Mouse (Mus musculus) heart, embryonic 13.5 days (tissue): ENCODE measurements around the gene Faf1. TPM values are rescaled to one million over a fixed set of nuclear protein-coding genes. Genes with fewer than 3 reads are reported as not detected.
A peak's percentile ranks its signal among the peaks of the same experiment; 100 is the strongest.
"Not testable (repeated sequence)": the region's sequence is repeated elsewhere in the genome, so short reads cannot be mapped to it uniquely, and the experiment has no call there.

Source experiments
- ATAC-seq: fragments of 200-750 bp; cut with Nextera tagmentation; 2 replicates; pipeline ENCODE4 v1.8.0; 2017; ENCODE audit warnings: moderate TSS enrichment; ENCODE audit not compliant: insufficient number of reproducible peaks, low FRiP score, low TSS enrichment; ENCODE audit errors: extremely low read depth
- H3K27ac ChIP-seq: fragments of 300-500 bp; sonication (generic); replicated peaks from 2 replicates; pipeline ENCODE4 v1.5.1; 2015; ENCODE audit warnings: moderate library complexity, mild to moderate bottlenecking, inconsistent platforms
- H3K27me3 ChIP-seq: fragments of 300-500 bp; sonication (generic); replicated peaks from 2 replicates; pipeline ENCODE4 v1.6.1; 2015; ENCODE audit warnings: mild to moderate bottlenecking, inconsistent platforms
- H3K36me3 ChIP-seq: fragments of 300-500 bp; sonication (generic); 2 replicates; pipeline ENCODE4 v1.6.1; 2015; ENCODE audit warnings: mild to moderate bottlenecking, inconsistent platforms
- H3K4me1 ChIP-seq: fragments of 300-500 bp; sonication (generic); 2 replicates; pipeline ENCODE4 v1.6.1; 2015; ENCODE audit warnings: inconsistent platforms
- H3K4me2 ChIP-seq: fragments of 300-500 bp; sonication (generic); 2 replicates; pipeline ENCODE4 v1.6.1; 2015; ENCODE audit warnings: inconsistent platforms, mild to moderate bottlenecking, moderate library complexity
- H3K4me3 ChIP-seq: fragments of 300-500 bp; sonication (generic); 2 replicates; pipeline ENCODE4 v1.5.1; 2015; ENCODE audit warnings: moderate library complexity, mild to moderate bottlenecking, inconsistent platforms
- H3K9ac ChIP-seq: fragments of 300-500 bp; sonication (generic); 2 replicates; pipeline ENCODE4 v1.6.1; 2015; ENCODE audit warnings: inconsistent platforms, mild to moderate bottlenecking, moderate library complexity
- H3K9me3 ChIP-seq: fragments of 300-500 bp; sonication (generic); 2 replicates; pipeline ENCODE4 v1.6.1; 2016; ENCODE audit warnings: inconsistent platforms
- WGBS: fragments of 180-500 bp; shearing (Covaris S2); methylation state at CpG from one replicate; pipeline ENCODE4 v1.1.7; 2015; ENCODE audit warnings: mixed read lengths; 5-methylcytosine and 5-hydroxymethylcytosine counted together
- polyA plus RNA-seq: library from polyadenylated mRNA; unstranded; fragments of >200 nt; fragmentation: Nextera tagmentation; extraction: Ambion mirVana; gene quantifications from 2 replicates; pipeline ENCODE4 v1.2.1, GENCODE M21; 2015

Gene Faf1
- polyA plus RNA-seq, 1 experiment from 2014 or later = 18.3 TPM

- Histone ChIP-seq H3K4me1 (peaks cover 21% of the 10 kb centered on the region), H3K9ac (peak overlapping the region; percentile 97), H3K4me2 (peak overlapping the region; percentile 98), H3K36me3 (0 out of 2 replicates have a peak, but pooled peaks cover 3% of the 10 kb centered on the region), H3K27me3 (peaks cover 22% of the 10 kb centered on the region), H3K27ac (peak overlapping the region; percentile 98), H3K4me3 (peak overlapping the region; percentile 89), H3K9me3 (no peaks in the 10 kb centered on the region)
- ATAC-seq = peak; percentile 29; the same call in 1 of the 2 replicates
- 0% methylated on average over 49 of the region's 49 CpGs for WGBS
These were observed 10.4 kb upstream of the Faf1 start for GRCm38 (mm10) chr4:109665982-109666460.

GRCm38 (mm10) chr4:109666461-109667269 lies 9.7 kb upstream of the Faf1 start, which contains the start of gene Cdkn2c:
Gene Cdkn2c (minus strand): TSS chr4:109667189.
- peak; percentile 93 for ATAC-seq
- Histone ChIP-seq H3K9me3 (no peaks in the 10 kb centered on the region), H3K9ac (peak within 1 kb of the TSS; percentile 97), H3K4me3 (peak within 1 kb of the TSS; percentile 89), H3K36me3 (no peaks in the 10 kb centered on the region), H3K27me3 (peaks cover 16% of the 10 kb centered on the region), H3K27ac (peak within 1 kb of the TSS; percentile 98), H3K4me1 (peaks cover 21% of the 10 kb centered on the region), H3K4me2 (peak within 1 kb of the TSS; percentile 98)
- under 1% methylated on average over 64 of the region's 64 CpGs for WGBS

- Histone ChIP-seq H3K27me3 (peaks cover 9% of the 10 kb centered on the region), H3K9ac (peak overlapping the region; percentile 97), H3K36me3 (no peaks in the 10 kb centered on the region), H3K4me2 (peak overlapping the region; percentile 98), H3K4me3 (peak overlapping the region; percentile 89), H3K9me3 (no peaks in the 10 kb centered on the region), H3K4me1 (peaks cover 21% of the 10 kb centered on the region), H3K27ac (peak overlapping the region; percentile 98)
- WGBS = 66% methylated on average over 2 of the region's 2 CpGs
- ATAC-seq = no peak
These were observed 8.9 kb upstream of the Faf1 start for GRCm38 (mm10) chr4:109667518-109667917.

- 76% methylated on average over 2 of the region's 2 CpGs for WGBS
- Histone ChIP-seq H3K9ac (no peak overlapping the region), H3K9me3 (no peaks in the 10 kb centered on the region), H3K27me3 (no peaks in the 10 kb centered on the region), H3K4me1 (peaks cover 7% of the 10 kb centered on the region), H3K27ac (no peak overlapping the region), H3K36me3 (no peaks in the 10 kb centered on the region), H3K4me3 (no peak overlapping the region), H3K4me2 (no peak overlapping the region)
- ATAC-seq = no peak
These were observed 6.2 kb upstream of the Faf1 start for GRCm38 (mm10) chr4:109670213-109670612.

- Histone ChIP-seq H3K4me3 (no peak overlapping the region), H3K27ac (no peak overlapping the region), H3K9me3 (no peaks in the 10 kb centered on the region), H3K9ac (no peak overlapping the region), H3K27me3 (no peaks in the 10 kb centered on the region), H3K4me1 (peaks cover 7% of the 10 kb centered on the region), H3K4me2 (no peak overlapping the region), H3K36me3 (no peaks in the 10 kb centered on the region)
- WGBS = 75% methylated on average over 1 of the region's 1 CpGs
- ATAC-seq = no peak
These were observed 4.4 kb upstream of the Faf1 start for GRCm38 (mm10) chr4:109671941-109672340.

GRCm38 (mm10) chr4:109674097-109674496 lies 2.3 kb upstream of the Faf1 start:
- Histone ChIP-seq H3K27ac (no peak overlapping the region), H3K4me2 (no peak overlapping the region), H3K9me3 (no peaks in the 10 kb centered on the region), H3K27me3 (no peaks in the 10 kb centered on the region), H3K4me3 (no peak overlapping the region), H3K9ac (no peak overlapping the region), H3K4me1 (peaks cover 11% of the 10 kb centered on the region), H3K36me3 (no peaks in the 10 kb centered on the region)
- ATAC-seq = no peak
- WGBS = 77% methylated on average over 2 of the region's 2 CpGs

GRCm38 (mm10) chr4:109677221-109677620 lies 833 bp downstream of the Faf1 start:
- peak overlapping the region; percentile 91 for H3K9ac ChIP-seq
- no peak for ATAC-seq
- no peaks in the 10 kb centered on the region for H3K36me3 ChIP-seq
- 2% methylated on average over 3 of the region's 3 CpGs for WGBS
- H3K4me3 ChIP-seq = peak overlapping the region; percentile 90
- H3K4me2 ChIP-seq = peak overlapping the region; percentile 85
- H3K27ac ChIP-seq = peak overlapping the region; percentile 95
- peaks cover 11% of the 10 kb centered on the region for H3K4me1 ChIP-seq
- H3K27me3 ChIP-seq = no peaks in the 10 kb centered on the region
- no peaks in the 10 kb centered on the region for H3K9me3 ChIP-seq

- Histone ChIP-seq H3K4me3 (no peak overlapping the region), H3K27ac (no peak overlapping the region), H3K9ac (no peak overlapping the region), H3K4me2 (no peak overlapping the region), H3K36me3 (peaks cover 7% of the 10 kb centered on the region; the same call in 1 of the 2 replicates), H3K4me1 (no peaks in the 10 kb centered on the region; the same call in 1 of the 2 replicates), H3K27me3 (no peaks in the 10 kb centered on the region), H3K9me3 (no peaks in the 10 kb centered on the region)
- WGBS = 71% methylated on average over 2 of the region's 2 CpGs
- no peak for ATAC-seq
These were observed 7.2 kb downstream of the Faf1 start for GRCm38 (mm10) chr4:109683561-109683960.

- no peak overlapping the region for H3K4me3 ChIP-seq
- H3K27ac ChIP-seq = no peak overlapping the region
- peaks cover 12% of the 10 kb centered on the region for H3K36me3 ChIP-seq
- ATAC-seq = no peak
- no peaks in the 10 kb centered on the region for H3K4me1 ChIP-seq
- H3K4me2 ChIP-seq = no peak overlapping the region
- H3K27me3 ChIP-seq = no peaks in the 10 kb centered on the region
- H3K9me3 ChIP-seq = peaks cover 10% of the 10 kb centered on the region
- H3K9ac ChIP-seq = no peak overlapping the region
These were observed 16.3 kb downstream of the Faf1 start for GRCm38 (mm10) chr4:109692674-109693073.

GRCm38 (mm10) chr4:109700727-109701126 lies 24.3 kb downstream of the Faf1 start:
- H3K27ac ChIP-seq, H3K9ac ChIP-seq, H3K4me3 ChIP-seq, H3K36me3 ChIP-seq, H3K27me3 ChIP-seq, H3K9me3 ChIP-seq, H3K4me2 ChIP-seq, H3K4me1 ChIP-seq, ATAC-seq: not testable (repeated sequence)
- 95% methylated on average over 3 of the region's 3 CpGs for WGBS

GRCm38 (mm10) chr4:109703568-109703967 lies 27.2 kb downstream of the Faf1 start:
- Histone ChIP-seq H3K27ac (no peak overlapping the region), H3K9ac (no peak overlapping the region), H3K36me3 (no peaks in the 10 kb centered on the region), H3K27me3 (no peaks in the 10 kb centered on the region), H3K9me3 (no peaks in the 10 kb centered on the region), H3K4me1 (peaks cover 12% of the 10 kb centered on the region), H3K4me3 (no peak overlapping the region), H3K4me2 (no peak overlapping the region)
- ATAC-seq = no peak

GRCm38 (mm10) chr4:109705349-109705748 lies 29.0 kb downstream of the Faf1 start:
- WGBS = 86% methylated on average over 2 of the region's 2 CpGs
- Histone ChIP-seq H3K36me3 (no peaks in the 10 kb centered on the region), H3K9ac (no peak overlapping the region), H3K4me3 (no peak overlapping the region), H3K4me2 (no peak overlapping the region), H3K27ac (no peak overlapping the region), H3K9me3 (no peaks in the 10 kb centered on the region), H3K27me3 (no peaks in the 10 kb centered on the region), H3K4me1 (peaks cover 12% of the 10 kb centered on the region)
- ATAC-seq = no peak
